Mouse (Mus musculus) bone marrow, adult 2 months (tissue): ENCODE results near the gene Arhgap22. TPM values are rescaled to one million over a fixed set of nuclear protein-coding genes. Genes with fewer than 3 reads are reported as not detected.

Experiments
- H3K27ac ChIP-seq: fragments of 200-500 bp; 2 replicates; pipeline ENCODE4 v1.5.1; 2012; ENCODE audit warnings: low read depth, mild to moderate bottlenecking, control low read depth, inconsistent platforms, low read length; ENCODE audit not compliant: control insufficient read depth, poor library complexity, insufficient read depth
- H3K4me1 ChIP-seq: fragments of 200-500 bp; 2 replicates; pipeline ENCODE4 v1.6.1; 2011; ENCODE audit warnings: low read length; ENCODE audit not compliant: control insufficient read depth, insufficient read depth
- H3K4me3 ChIP-seq: fragments of 200-500 bp; replicated peaks from 2 replicates; pipeline ENCODE3; 2011; ENCODE audit warnings: mild to moderate bottlenecking, low read depth, low read length, control low read depth; ENCODE audit not compliant: control insufficient read depth
- CTCF ChIP-seq: fragments of 200-500 bp; IDR thresholded peaks from 2 replicates; pipeline ENCODE4 v1.5.1; 2011; ENCODE audit warnings: low read length, control low read depth; ENCODE audit not compliant: control insufficient read depth, insufficient read depth
- POLR2A ChIP-seq: fragments of 200-500 bp; IDR thresholded peaks from 2 replicates; pipeline ENCODE4 v1.6.1; 2011; ENCODE audit warnings: low read depth, mild to moderate bottlenecking, control low read depth, low read length, borderline replicate concordance; ENCODE audit not compliant: control insufficient read depth
- WGBS: fragments of 180-500 bp; shearing (Covaris S2); methylation state at CpG from one replicate; pipeline ENCODE4 v1.1.7; 2018; 5-methylcytosine and 5-hydroxymethylcytosine counted together
- polyA plus RNA-seq: library from polyadenylated mRNA; stranded (reverse); fragments of >200 nt; gene quantifications from 2 replicates; pipeline ENCODE4 v1.2.4, GENCODE M21; 2011; ENCODE audit warnings: low replicate concordance; ENCODE audit not compliant: missing spikeins, insufficient read depth, insufficient read length

The Arhgap22 gene
- polyA plus RNA-seq, 1 experiment, result 1.3 TPM

GRCm38 (mm10) chr14:33319541-33320521 lies 106.0 kb downstream of the Arhgap22 start:
- Histone ChIP-seq H3K4me1 (no peaks in the 10 kb centered on the region; the same call in 1 of the 2 replicates), H3K4me3 (peak overlapping the region; percentile 35), H3K27ac (no peak overlapping the region)
- under 1% methylated on average over 106 of the region's 106 CpGs for WGBS
- TF ChIP-seq POLR2A (no peak), CTCF (peak; percentile 65)

GRCm38 (mm10) chr14:33320856-33321255 lies 107.0 kb downstream of the Arhgap22 start:
- TF ChIP-seq CTCF (no peak), POLR2A (no peak)
- Histone ChIP-seq H3K4me3 (no peak overlapping the region), H3K27ac (no peak overlapping the region), H3K4me1 (no peaks in the 10 kb centered on the region; the same call in 1 of the 2 replicates)
- WGBS, result 17% methylated on average over 7 of the region's 7 CpGs

- Histone ChIP-seq H3K4me3 (no peak overlapping the region), H3K27ac (no peak overlapping the region), H3K4me1 (no peaks in the 10 kb centered on the region; the same call in 1 of the 2 replicates)
- TF ChIP-seq POLR2A (no peak), CTCF (peak; percentile 40)
- 22% methylated on average over 7 of the region's 7 CpGs for WGBS
Observed at GRCm38 (mm10) chr14:33322661-33323088, 108.8 kb downstream of the Arhgap22 start.

GRCm38 (mm10) chr14:33324556-33324955 lies 110.7 kb downstream of the Arhgap22 start:
- Histone ChIP-seq H3K4me3 (no peak overlapping the region), H3K4me1 (no peaks in the 10 kb centered on the region; the same call in 1 of the 2 replicates), H3K27ac (0 out of 2 replicates have a peak overlapping the region, but pooled peaks have one; percentile 3)
- TF ChIP-seq POLR2A, result no peak
- no peak for TF ChIP-seq CTCF
- WGBS, result 7% methylated on average over 6 of the region's 6 CpGs

- Histone ChIP-seq H3K27ac (no peak overlapping the region), H3K4me1 (no peaks in the 10 kb centered on the region; the same call in 1 of the 2 replicates), H3K4me3 (no peak overlapping the region)
- 79% methylated on average over 5 of the region's 5 CpGs for WGBS
- no peak for TF ChIP-seq POLR2A
- no peak for TF ChIP-seq CTCF
Observed at GRCm38 (mm10) chr14:33328369-33328768, 114.5 kb downstream of the Arhgap22 start.

GRCm38 (mm10) chr14:33329297-33329805 lies 115.5 kb downstream of the Arhgap22 start:
- no peak overlapping the region for H3K4me3 ChIP-seq
- no peak overlapping the region for H3K27ac ChIP-seq
- H3K4me1 ChIP-seq, result no peaks in the 10 kb centered on the region; the same call in 1 of the 2 replicates
- 82% methylated on average over 5 of the region's 5 CpGs for WGBS
- TF ChIP-seq POLR2A, result no peak
- no peak for TF ChIP-seq CTCF

- TF ChIP-seq CTCF (no peak), POLR2A (no peak)
- WGBS, result 62% methylated on average over 4 of the region's 4 CpGs
- no peaks in the 10 kb centered on the region for H3K4me1 ChIP-seq
- no peak overlapping the region for H3K4me3 ChIP-seq
- H3K27ac ChIP-seq, result no peak overlapping the region
Observed at GRCm38 (mm10) chr14:33330986-33331385, 117.2 kb downstream of the Arhgap22 start.

GRCm38 (mm10) chr14:33331627-33332026 lies 117.8 kb downstream of the Arhgap22 start:
- Histone ChIP-seq H3K4me3 (no peak overlapping the region), H3K27ac (no peak overlapping the region), H3K4me1 (no peaks in the 10 kb centered on the region)
- WGBS, result 83% methylated on average over 4 of the region's 4 CpGs
- TF ChIP-seq CTCF (no peak), POLR2A (no peak)
